Mouse (Mus musculus): Measurements from ENCODE around the gene Ccrl2. TPM values are rescaled to one million over a fixed set of nuclear protein-coding genes. Genes with fewer than 3 reads are reported as not detected.

Ccrl2 gene
- polyA plus RNA-seq, 1 experiment from 2014 or later: 0.65 TPM

DNA sequence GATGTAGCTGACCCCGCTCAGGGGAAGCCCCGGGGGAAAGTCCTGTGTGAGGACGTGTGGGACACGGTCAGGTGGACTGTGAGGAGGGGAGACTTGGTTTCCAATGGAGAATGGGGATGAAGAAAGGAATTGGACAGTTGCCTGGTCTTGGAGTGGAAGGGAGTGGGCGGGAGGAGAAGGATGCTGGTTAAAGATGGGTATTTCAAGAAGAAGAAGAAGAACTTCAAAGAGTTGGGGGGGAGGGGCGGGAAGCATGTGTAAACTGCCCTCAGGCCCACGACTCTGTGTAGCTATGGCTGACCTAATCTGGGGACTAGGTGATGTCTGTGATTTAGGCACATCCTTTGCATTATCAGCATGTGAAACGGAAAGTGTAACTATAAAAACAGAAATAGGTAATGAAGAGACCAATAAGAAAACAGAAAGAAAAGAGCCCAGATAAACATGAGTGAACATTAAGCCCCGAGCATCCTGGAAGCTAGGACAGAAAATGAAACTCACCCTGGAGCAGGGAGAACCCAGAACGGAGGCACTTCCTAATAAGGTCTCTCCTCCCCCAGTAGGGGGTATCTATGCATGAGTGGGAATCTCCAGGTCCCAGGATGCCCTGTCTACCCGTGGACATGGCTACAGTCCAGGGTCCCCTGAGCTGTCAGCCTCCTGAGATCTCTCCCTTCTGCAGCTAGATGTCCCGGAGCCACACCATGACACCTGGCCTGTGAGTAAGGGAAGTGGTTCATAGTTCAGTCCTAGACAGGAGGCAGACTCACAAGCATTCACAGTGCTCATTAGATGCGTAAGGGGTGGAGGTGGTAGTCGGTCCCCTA, 438 bp upstream of the Ccrl2 start:
- WGBS: 73% methylated on average over 14 of the region's 14 CpGs
- no peaks in the 10 kb centered on the region for H3K36me3 ChIP-seq (ENCODE audit: poor library complexity, severe bottlenecking)
- no peak overlapping the region for H3K9ac ChIP-seq
- H3K4me3 ChIP-seq: no peak overlapping the region
- no peak overlapping the region; the same call in 1 of the 2 replicates for H3K4me2 ChIP-seq
- H3K27ac ChIP-seq: no peak overlapping the region
- H3K9me3 ChIP-seq (replicated peaks): no peaks in the 10 kb centered on the region
- ATAC-seq: no peak
- no peaks in the 10 kb centered on the region for H3K4me1 ChIP-seq
- no peaks in the 10 kb centered on the region for H3K27me3 ChIP-seq

DNA sequence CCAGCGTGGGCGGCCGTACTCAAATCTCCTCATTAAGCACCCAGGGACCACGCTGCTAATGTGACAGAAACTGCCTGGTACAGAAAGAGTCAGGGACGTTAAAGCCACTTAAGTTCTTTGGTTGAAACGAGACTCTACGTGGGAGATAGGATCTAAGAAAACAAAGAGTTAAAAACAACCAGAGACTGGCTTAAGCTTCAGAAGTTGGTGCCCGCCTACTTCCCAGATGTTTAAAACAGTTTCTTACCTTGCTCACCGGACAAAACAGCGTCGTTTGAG, 861 bp downstream of the Ccrl2 start:
- H3K9me3 ChIP-seq (replicated peaks): no peaks in the 10 kb centered on the region
- 25% methylated on average over 11 of the region's 11 CpGs for WGBS
- no peak overlapping the region for H3K27ac ChIP-seq
- no peaks in the 10 kb centered on the region for H3K4me1 ChIP-seq
- H3K4me2 ChIP-seq: peak overlapping the region; percentile 15; the same call in 1 of the 2 replicates
- no peaks in the 10 kb centered on the region for H3K36me3 ChIP-seq (ENCODE audit: poor library complexity, severe bottlenecking)
- 0 out of 2 replicates have a peak overlapping the region, but pooled peaks have one; percentile 3 for H3K4me3 ChIP-seq
- H3K27me3 ChIP-seq: no peaks in the 10 kb centered on the region
- no peak for ATAC-seq
- no peak overlapping the region for H3K9ac ChIP-seq

DNA sequence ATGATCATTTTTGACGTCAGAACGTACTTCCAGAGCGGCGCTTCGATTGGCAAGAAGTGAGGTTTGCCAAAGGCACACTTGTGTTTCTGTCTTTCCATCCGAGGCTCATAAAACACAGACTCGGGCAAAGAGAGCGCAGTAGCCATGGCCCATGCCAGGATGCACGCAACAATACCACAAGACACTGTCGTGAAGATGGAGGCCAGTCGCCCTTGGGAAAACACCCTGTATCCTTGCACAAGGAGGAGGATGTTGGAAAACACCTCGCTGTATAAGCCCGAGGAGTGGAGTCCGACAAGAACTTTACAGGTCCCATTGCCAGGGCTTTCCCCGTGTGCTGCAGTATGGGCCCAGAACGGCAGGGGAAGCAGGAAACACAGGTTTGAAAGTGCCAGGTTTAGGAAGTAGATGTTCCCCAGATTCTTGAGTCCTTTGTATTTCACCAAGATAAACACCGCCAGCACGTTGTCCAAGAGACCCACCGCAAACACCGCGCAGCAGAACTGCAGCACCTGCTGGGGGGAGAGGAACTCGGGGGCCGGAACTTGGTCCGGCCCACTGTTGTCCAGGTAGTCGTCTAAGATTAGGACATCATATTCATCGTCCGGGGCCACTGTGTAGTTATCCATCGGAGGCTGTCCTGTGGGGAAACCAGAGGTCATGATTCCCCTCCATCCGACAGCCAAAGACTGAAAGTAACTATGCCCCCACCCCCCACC, 1.4 kb downstream of the Ccrl2 start:
- WGBS: 82% methylated on average over 29 of the region's 29 CpGs
- H3K4me1 ChIP-seq: no peaks in the 10 kb centered on the region
- no peak overlapping the region for H3K4me3 ChIP-seq
- no peak for ATAC-seq
- no peaks in the 10 kb centered on the region for H3K27me3 ChIP-seq
- H3K27ac ChIP-seq: no peak overlapping the region
- 0 out of 2 replicates have a peak overlapping the region, but pooled peaks have one; percentile 15 for H3K4me2 ChIP-seq
- H3K9ac ChIP-seq: no peak overlapping the region
- no peaks in the 10 kb centered on the region for H3K9me3 ChIP-seq (replicated peaks)
- no peaks in the 10 kb centered on the region for H3K36me3 ChIP-seq (ENCODE audit: poor library complexity, severe bottlenecking)

DNA sequence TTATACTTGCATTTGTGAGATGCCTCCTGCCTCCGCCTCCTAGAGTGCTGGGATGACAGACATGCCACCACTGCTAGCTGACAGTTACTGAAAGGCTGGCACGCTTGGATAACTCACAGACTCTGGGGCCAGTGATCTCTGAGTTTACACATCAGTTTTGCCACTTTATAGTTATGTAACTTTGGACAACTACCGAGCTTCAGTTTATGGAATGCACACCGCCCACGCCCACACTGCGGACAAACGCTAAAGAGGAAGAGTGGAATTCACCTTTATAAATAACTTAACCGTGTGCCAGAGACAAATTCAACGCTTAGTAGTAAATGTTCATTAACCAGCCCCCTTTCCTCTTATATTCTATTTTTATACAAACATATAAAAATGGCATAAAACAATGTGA, 2.4 kb downstream of the Ccrl2 start:
- ATAC-seq: no peak
- H3K27ac ChIP-seq: no peak overlapping the region
- WGBS: 93% methylated on average over 9 of the region's 9 CpGs
- no peaks in the 10 kb centered on the region for H3K36me3 ChIP-seq (ENCODE audit: poor library complexity, severe bottlenecking)
- no peak overlapping the region for H3K4me2 ChIP-seq
- no peaks in the 10 kb centered on the region for H3K4me1 ChIP-seq
- no peak overlapping the region for H3K9ac ChIP-seq
- no peaks in the 10 kb centered on the region for H3K9me3 ChIP-seq (replicated peaks)
- H3K4me3 ChIP-seq: no peak overlapping the region
- H3K27me3 ChIP-seq: no peaks in the 10 kb centered on the region

DNA sequence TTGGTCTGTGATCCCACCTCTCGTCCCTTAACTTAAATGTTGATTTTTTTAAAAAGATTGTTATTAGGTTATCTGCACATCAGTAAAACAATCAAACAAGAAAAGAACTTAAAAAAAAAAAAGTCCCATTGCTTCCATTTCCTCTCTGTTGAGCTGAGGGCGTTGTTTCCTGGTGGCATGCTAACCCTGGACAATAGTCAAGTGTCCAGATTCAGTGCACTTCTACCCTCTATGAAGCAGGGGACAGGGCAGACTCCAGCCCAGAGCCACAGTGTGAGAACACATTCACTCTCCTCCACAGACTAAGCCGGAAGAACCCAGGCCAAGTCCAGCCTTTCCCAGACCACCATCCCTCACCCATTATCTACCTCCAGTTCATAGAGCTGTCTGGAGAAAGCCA, 8.9 kb downstream of the Ccrl2 start:
- H3K9ac ChIP-seq: no peak overlapping the region
- H3K36me3 ChIP-seq (ENCODE audit: poor library complexity, severe bottlenecking): no peaks in the 10 kb centered on the region
- no peak for ATAC-seq
- no peaks in the 10 kb centered on the region for H3K4me1 ChIP-seq
- H3K27ac ChIP-seq: no peak overlapping the region
- H3K27me3 ChIP-seq: no peaks in the 10 kb centered on the region
- H3K9me3 ChIP-seq (replicated peaks): no peaks in the 10 kb centered on the region
- no peak overlapping the region for H3K4me3 ChIP-seq
- 86% methylated on average over 3 of the region's 3 CpGs for WGBS
- no peak overlapping the region for H3K4me2 ChIP-seq

DNA sequence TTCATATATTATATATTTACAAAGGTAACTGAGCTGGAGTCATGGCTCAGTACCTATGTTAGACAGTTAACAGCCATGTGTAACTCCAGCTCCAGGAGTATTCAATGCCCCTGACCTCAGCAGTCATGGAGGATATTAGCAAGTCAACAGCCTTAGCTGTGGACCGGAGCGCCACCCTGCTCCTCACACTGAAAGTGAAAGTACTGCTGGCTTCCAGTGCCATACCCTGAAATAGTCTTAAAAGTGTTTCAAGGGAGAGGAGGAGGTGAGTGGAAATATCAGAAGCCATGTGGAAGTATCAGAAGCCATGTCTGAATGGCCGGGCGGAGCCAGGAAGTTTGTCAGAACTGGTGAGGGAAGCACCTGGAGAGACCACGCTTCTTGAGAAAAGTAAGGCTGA, 10.1 kb downstream of the Ccrl2 start:
- no peak overlapping the region for H3K27ac ChIP-seq
- ATAC-seq: no peak
- no peaks in the 10 kb centered on the region for H3K4me1 ChIP-seq

DNA sequence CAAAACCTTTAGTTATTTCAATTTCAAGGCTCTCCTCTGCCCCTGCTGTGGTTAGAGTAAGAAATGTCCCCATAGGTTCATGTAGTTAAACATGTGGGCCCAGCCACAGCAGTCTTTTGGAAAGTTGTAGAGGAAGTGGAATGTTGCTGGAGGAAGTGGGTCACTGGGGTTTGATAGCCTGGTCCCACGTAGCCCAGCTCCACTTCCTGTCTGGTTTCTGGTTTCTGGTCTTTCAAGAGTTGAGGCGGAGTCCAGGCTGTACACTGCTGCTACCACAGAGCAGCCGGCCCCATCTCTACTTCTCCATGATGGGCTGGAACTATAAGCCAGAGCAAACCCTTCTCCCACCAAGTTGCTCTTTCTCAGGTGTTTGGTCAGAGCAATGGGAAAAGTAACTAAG, 11.1 kb downstream of the Ccrl2 start:
- no peak for ATAC-seq
- H3K36me3 ChIP-seq (ENCODE audit: poor library complexity, severe bottlenecking): no peaks in the 10 kb centered on the region
- H3K4me3 ChIP-seq: no peak overlapping the region
- no peaks in the 10 kb centered on the region for H3K4me1 ChIP-seq
- H3K9me3 ChIP-seq (replicated peaks): no peaks in the 10 kb centered on the region
- no peaks in the 10 kb centered on the region for H3K27me3 ChIP-seq
- H3K27ac ChIP-seq: no peak overlapping the region
- H3K9ac ChIP-seq: no peak overlapping the region
- H3K4me2 ChIP-seq: no peak overlapping the region
- 79% methylated on average over 3 of the region's 3 CpGs for WGBS

More for the DNA sequence above, 10.1 kb downstream of the Ccrl2 start:
- Histone ChIP-seq H3K4me2 (no peak overlapping the region), H3K27me3 (no peaks in the 10 kb centered on the region), H3K4me3 (no peak overlapping the region), H3K9me3 (replicated peaks) (no peaks in the 10 kb centered on the region), H3K36me3 (ENCODE audit: poor library complexity, severe bottlenecking) (no peaks in the 10 kb centered on the region), H3K9ac (no peak overlapping the region)
- WGBS: 96% methylated on average over 5 of the region's 5 CpGs

DNA sequence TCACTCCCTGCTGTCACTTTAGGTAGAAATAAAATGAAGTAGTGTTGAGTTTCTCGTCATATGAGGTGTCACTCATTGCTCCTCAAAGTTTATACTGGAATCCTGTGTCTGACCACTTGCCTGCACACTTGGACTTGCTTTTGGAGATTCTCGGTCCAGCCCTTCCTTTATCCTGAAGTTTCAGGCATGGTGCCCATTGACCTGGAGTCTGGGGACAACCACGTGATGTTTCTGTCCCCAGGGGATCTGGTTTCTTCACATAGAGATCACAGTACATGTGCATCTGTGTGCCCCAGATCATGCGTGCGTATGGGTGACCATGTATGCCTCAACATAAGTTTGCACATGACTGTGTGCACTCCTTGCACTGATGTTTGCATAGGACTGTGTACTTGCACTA, 15.1 kb downstream of the Ccrl2 start:
- Histone ChIP-seq H3K27ac (no peak overlapping the region), H3K4me1 (no peaks in the 10 kb centered on the region), H3K4me3 (no peak overlapping the region), H3K4me2 (no peak overlapping the region), H3K9ac (no peak overlapping the region), H3K36me3 (ENCODE audit: poor library complexity, severe bottlenecking) (no peaks in the 10 kb centered on the region), H3K27me3 (no peaks in the 10 kb centered on the region), H3K9me3 (replicated peaks) (no peaks in the 10 kb centered on the region)
- 92% methylated on average over 5 of the region's 5 CpGs for WGBS
- no peak for ATAC-seq

DNA sequence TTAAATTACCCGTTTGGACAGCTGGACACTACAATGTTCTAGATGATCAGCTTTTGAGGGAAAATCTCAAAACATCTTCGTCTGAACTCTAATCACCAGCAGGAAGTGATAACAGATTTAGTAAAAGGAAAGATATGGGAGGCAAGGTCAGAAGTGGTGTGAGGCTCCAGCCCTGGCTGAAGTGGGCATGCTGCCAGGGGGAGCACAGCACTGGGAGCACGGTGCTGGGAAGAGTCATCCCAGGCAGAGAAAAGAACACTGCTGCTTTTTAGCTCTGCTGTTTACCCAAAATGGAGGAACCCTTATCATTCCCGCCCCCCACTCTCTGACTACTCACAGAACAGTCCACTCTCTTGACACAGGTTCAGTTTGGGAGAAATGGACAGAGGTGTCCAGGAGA, 17.4 kb downstream of the Ccrl2 start:
- H3K36me3 ChIP-seq (ENCODE audit: poor library complexity, severe bottlenecking): no peaks in the 10 kb centered on the region
- ATAC-seq: no peak
- H3K9ac ChIP-seq: no peak overlapping the region
- no peaks in the 10 kb centered on the region for H3K27me3 ChIP-seq
- no peak overlapping the region for H3K4me2 ChIP-seq
- H3K4me3 ChIP-seq: no peak overlapping the region
- no peaks in the 10 kb centered on the region for H3K9me3 ChIP-seq (replicated peaks)
- H3K27ac ChIP-seq: no peak overlapping the region
- 86% methylated on average over 4 of the region's 4 CpGs for WGBS
- no peaks in the 10 kb centered on the region for H3K4me1 ChIP-seq

DNA sequence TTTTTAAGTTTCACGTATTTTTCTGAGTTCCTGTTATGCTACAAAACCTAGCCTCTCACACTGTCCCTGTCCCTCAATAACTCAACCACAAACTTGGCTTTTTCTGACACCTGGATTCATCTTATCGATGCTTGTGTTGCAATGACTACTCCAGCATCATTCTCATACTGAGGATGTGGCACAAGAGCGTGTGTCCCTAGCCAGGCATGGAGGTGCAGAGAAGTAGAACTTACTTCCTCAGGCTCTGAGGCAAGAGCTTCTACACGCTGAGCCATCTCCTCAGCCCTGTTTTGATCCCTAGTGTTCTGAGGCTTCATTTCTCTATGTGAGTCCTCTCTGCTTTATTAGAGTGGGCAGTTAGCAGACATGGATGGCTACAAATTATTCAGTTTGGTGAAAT, 23.6 kb downstream of the Ccrl2 start:
- H3K36me3 ChIP-seq (ENCODE audit: poor library complexity, severe bottlenecking): no peaks in the 10 kb centered on the region
- no peak for ATAC-seq

DNA sequence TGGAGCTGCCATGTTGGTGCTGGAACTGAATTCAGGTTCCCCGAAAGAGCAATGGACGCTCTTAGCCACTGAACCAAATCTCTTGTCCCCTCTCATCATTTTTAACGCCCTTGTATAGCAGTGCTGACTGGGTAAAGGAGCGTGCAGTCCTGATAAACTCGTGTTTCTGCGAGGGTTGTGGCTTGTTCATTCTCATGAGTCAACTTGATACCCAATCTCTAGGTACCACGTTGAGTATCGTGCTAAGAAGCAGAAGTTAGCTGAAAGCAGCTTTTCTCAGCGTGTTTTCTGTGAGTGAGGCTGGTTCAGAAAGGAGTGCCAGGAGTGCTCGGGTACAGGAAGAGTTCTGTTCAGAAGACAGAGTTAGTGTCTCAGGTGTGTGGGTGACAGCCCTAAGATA, 30.5 kb downstream of the Ccrl2 start:
- no peak overlapping the region for H3K9ac ChIP-seq
- H3K4me1 ChIP-seq: no peaks in the 10 kb centered on the region
- no peaks in the 10 kb centered on the region for H3K9me3 ChIP-seq (replicated peaks)
- H3K27ac ChIP-seq: no peak overlapping the region
- no peak overlapping the region for H3K4me3 ChIP-seq
- WGBS: 91% methylated on average over 10 of the region's 10 CpGs
- H3K4me2 ChIP-seq: no peak overlapping the region
- H3K27me3 ChIP-seq: no peaks in the 10 kb centered on the region
- H3K36me3 ChIP-seq (ENCODE audit: poor library complexity, severe bottlenecking): no peaks in the 10 kb centered on the region
- no peak for ATAC-seq

More for the DNA sequence above, 23.6 kb downstream of the Ccrl2 start:
- 88% methylated on average over 4 of the region's 4 CpGs for WGBS
- Histone ChIP-seq H3K4me1 (no peaks in the 10 kb centered on the region), H3K4me2 (no peak overlapping the region), H3K4me3 (no peak overlapping the region), H3K27me3 (no peaks in the 10 kb centered on the region), H3K9me3 (replicated peaks) (no peaks in the 10 kb centered on the region), H3K9ac (no peak overlapping the region), H3K27ac (no peak overlapping the region)

DNA sequence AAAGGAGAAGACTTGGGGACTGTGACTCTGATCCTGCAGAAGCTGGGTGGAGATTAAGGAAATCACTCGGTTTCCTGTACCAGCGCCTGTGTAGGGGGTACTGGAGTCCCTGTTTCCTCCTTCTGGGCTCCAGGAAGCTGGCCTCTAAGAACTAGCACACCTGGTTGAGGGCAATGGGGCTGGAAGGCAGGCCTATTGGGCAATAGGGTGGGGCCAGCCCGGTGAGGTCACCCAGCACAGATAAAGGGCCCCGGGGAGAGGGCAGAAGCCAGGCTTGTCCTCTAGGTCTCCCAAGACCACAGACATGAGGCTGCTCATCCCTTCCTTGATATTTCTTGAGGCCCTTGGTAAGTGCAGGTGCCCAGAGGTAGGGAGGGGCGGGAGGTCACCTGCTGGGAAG, 38.3 kb downstream of the Ccrl2 start, which contains the start of gene Ltf:
Gene Ltf, plus strand, starts transcription at position 250 of the 400 bp plus-strand sequence.
- no peak for ATAC-seq
- Histone ChIP-seq H3K9ac (no peak within 1 kb of the TSS), H3K4me3 (no peak within 1 kb of the TSS), H3K4me2 (no peak within 1 kb of the TSS), H3K27ac (no peak within 1 kb of the TSS), H3K36me3 (ENCODE audit: poor library complexity, severe bottlenecking) (no peaks in the 10 kb centered on the region), H3K27me3 (no peaks in the 10 kb centered on the region), H3K9me3 (replicated peaks) (no peaks in the 10 kb centered on the region), H3K4me1 (no peaks in the 10 kb centered on the region)
- 83% methylated on average over 5 of the region's 5 CpGs for WGBS

Data from forebrain, embryonic 13.5 days (tissue).